Mouse (Mus musculus) thymus, postnatal 0 days (tissue): Measurements from ENCODE around the gene Olfr317. TPM values are rescaled to one million over a fixed set of nuclear protein-coding genes. Genes with fewer than 3 reads are reported as not detected.
A peak's percentile ranks its signal among the peaks of the same experiment; 100 is the strongest.
"Not testable (repeated sequence)": the region's sequence is repeated elsewhere in the genome, so short reads cannot be mapped to it uniquely, and the experiment has no call there.

Experiments
- DNase-seq: peaks from one replicate; pipeline ENCODE4 v3.0.0-alpha.2; 2015; ENCODE audit warnings: low spot score
- polyA plus RNA-seq: library from polyadenylated mRNA; unstranded; fragments of >200 nt; fragmentation: Nextera tagmentation; extraction: Ambion mirVana; gene quantifications from 2 replicates; pipeline ENCODE4 v1.2.1, GENCODE M21; 2015

The Olfr317 gene
- not detected in 2 replicates for polyA plus RNA-seq

DNA sequence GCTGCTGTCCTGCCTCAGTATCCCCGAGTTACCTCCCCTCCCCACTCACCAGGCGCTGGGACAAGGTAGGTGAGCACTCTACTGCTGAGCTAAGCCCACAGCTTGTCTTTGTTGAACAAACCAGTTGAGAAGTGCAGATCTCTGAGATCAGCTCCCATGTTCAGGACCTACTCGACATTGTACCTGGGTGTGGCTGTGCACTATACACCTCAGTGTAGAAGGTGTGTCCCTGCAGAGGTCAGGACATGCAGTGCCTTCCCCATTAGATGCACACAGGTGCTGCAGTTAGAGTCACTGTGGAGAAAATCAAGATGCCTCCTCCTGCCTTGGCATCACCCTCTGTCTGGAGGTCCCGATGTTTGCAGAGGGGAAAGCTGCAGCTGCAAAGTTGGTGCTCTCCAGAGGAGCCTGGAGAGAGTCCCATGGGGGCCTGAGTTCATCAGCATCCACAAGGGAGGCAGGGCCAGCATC, at the start of gene Olfr317:
TSS of gene Olfr317 (minus strand) at position 421 of the 471 bp plus-strand sequence.
- no peak for DNase-seq

- DNase-seq: peak; percentile 46
These were observed 49.3 kb upstream of the Olfr317 start for GRCm38 (mm10) chr11:58788346-58788745.

- peak; percentile 87 for DNase-seq
These were observed 48.6 kb upstream of the Olfr317 start for GRCm38 (mm10) chr11:58787651-58788050.

GRCm38 (mm10) chr11:58784182-58784581, 45.2 kb upstream of the Olfr317 start:
- no peak for DNase-seq

GRCm38 (mm10) chr11:58782480-58783089, 43.6 kb upstream of the Olfr317 start, which contains the start of gene Olfr314:
Olfr314 (plus strand) TSS chr11:58782952.
- peak; percentile 22 for DNase-seq

GRCm38 (mm10) chr11:58772888-58773287, 33.9 kb upstream of the Olfr317 start, which contains the start of gene Olfr315:
Olfr315 (plus strand) TSS chr11:58773188.
- no peak for DNase-seq

- DNase-seq: no peak
These were observed 13.4 kb upstream of the Olfr317 start, which contains the start of gene Olfr316 for GRCm38 (mm10) chr11:58752434-58752833. Olfr316 (plus strand) TSS chr11:58752734.

- not testable (repeated sequence) for DNase-seq
These were observed 12.1 kb upstream of the Olfr317 start for GRCm38 (mm10) chr11:58751096-58751495.

- no peak for DNase-seq
These were observed 5.6 kb downstream of the Olfr317 start for GRCm38 (mm10) chr11:58733372-58733771.

DNA sequence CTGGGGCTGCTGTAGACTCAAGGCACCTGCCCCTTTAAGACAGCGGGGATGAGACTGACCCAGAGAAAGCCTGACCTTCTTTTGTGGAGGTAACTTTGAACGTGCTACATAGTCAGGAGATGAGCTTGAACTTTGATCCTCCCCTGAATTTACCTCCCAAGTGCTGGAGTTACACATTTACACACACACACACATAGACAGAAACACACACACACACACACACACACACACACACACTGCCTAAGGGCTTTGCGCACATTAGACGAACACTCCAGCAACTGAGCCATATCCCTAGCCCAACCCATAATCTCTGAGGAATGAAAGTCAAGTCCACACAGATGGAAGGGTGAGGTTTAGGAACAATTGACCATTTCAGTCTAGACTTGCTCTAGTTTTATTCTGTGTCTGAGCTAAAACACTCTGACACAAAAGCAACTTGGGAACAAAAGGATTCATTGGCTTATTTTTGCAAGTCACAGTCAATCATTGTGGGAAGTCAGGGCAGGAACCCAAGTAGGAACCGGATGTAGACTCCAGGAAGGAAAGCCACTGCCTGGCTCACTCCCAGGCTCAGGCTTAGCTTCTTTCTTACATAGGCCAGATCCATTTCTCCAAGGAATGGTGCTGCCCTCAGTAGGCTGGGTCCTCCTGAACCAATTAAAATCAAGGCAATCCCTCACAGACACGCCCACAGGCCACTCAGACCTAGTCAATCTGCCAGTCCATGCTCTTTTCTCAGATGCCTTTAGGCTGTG, 10.9 kb downstream of the Olfr317 start:
- not testable (repeated sequence) for DNase-seq

DNA sequence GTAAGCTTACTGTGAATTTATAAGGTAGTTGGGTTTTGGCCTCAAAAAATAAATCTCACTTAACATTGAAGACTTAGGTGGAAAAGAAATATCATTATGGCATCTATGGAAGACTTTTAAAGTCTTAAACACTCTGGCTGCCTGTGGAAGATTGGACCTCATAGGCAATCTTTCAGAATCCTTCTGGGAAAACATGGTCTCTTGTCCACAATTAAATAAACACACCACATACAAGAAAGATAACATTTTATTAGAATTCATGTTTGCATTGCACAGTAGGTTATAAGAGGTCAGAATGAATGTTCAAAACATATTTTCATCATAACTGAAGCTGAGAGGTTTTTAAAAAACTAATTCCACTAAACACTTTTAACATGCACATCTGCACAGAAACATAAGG, 15.1 kb downstream of the Olfr317 start, which contains the start of gene Olfr318:
TSS of gene Olfr318 (minus strand) at position 101 of the 400 bp plus-strand sequence.
- DNase-seq: no peak

GRCm38 (mm10) chr11:58719701-58720100, 19.3 kb downstream of the Olfr317 start:
- no peak for DNase-seq

GRCm38 (mm10) chr11:58717723-58718122, 21.3 kb downstream of the Olfr317 start:
- DNase-seq: not testable (repeated sequence)

GRCm38 (mm10) chr11:58709086-58709485, 29.9 kb downstream of the Olfr317 start:
- DNase-seq: no peak

DNA sequence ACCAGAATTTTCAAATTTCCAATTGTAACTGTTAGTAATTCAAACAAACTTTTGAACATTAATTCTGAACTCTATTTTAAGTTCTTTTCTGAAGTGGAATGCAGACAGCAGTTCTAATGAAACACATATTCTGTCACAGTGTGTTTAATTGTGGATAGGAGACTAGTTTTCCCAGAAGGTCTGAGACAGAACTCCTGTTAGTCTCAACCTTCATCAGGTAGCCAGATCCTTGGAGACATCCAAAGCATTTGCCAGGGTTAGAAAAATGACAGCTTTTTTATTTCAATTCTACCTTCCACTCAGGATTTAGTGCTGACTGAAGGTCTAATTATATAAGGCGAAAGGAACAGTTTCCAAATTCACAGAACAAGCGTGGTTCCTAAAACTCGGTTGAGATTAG, 40.1 kb downstream of the Olfr317 start, which contains the start of gene Olfr319:
TSS of gene Olfr319 (plus strand) at position 301 of the 400 bp plus-strand sequence.
- DNase-seq: no peak

Other genes with a start within 250 kb of the Olfr317 start
- gene Olfr332, start 246.7 kb downstream of the Olfr317 start, polyA plus RNA-seq: not detected in 2 replicates
- gene Olfr331, start 236.6 kb downstream of the Olfr317 start, polyA plus RNA-seq: not detected in 2 replicates
- 0.13 TPM in 1 of 2 replicates, not detected in the other for gene Olfr330, start 204.4 kb downstream of the Olfr317 start, polyA plus RNA-seq
- 0.09 TPM in 1 of 2 replicates, not detected in the other for gene Olfr329-ps, start 192.8 kb downstream of the Olfr317 start, polyA plus RNA-seq
- 0.06 TPM in 1 of 2 replicates, not detected in the other for gene Olfr328, start 183.6 kb downstream of the Olfr317 start, polyA plus RNA-seq
- not detected in 2 replicates for gene Olfr224, start 168.7 kb downstream of the Olfr317 start, polyA plus RNA-seq
- gene Olfr325, start 161.5 kb downstream of the Olfr317 start, polyA plus RNA-seq: not detected in 2 replicates
- gene Olfr324, start 144.1 kb downstream of the Olfr317 start, polyA plus RNA-seq: not detected in 2 replicates
- 0.95 and 1.0 TPM in 2 replicates for gene 2210407C18Rik, start 123.1 kb downstream of the Olfr317 start, polyA plus RNA-seq
- not detected in 2 replicates for gene Olfr323, start 108.7 kb downstream of the Olfr317 start, polyA plus RNA-seq
- not detected in 2 replicates for gene Trim58, start 98.7 kb downstream of the Olfr317 start, polyA plus RNA-seq
- not detected in 2 replicates for gene Olfr322, start 80.4 kb downstream of the Olfr317 start, polyA plus RNA-seq
- not detected in 2 replicates for gene Olfr320, start 58.1 kb downstream of the Olfr317 start, polyA plus RNA-seq
- not detected in 2 replicates for gene Olfr319, start 40.0 kb downstream of the Olfr317 start, polyA plus RNA-seq
- not detected in 2 replicates for gene Olfr318, start 15.2 kb downstream of the Olfr317 start, polyA plus RNA-seq
- not detected in 2 replicates for gene Olfr316, start 13.5 kb upstream of the Olfr317 start, polyA plus RNA-seq
- gene Olfr315, start 34.0 kb upstream of the Olfr317 start, polyA plus RNA-seq: not detected in 2 replicates
- not detected in 2 replicates for gene Olfr314, start 43.7 kb upstream of the Olfr317 start, polyA plus RNA-seq
- gene Fam183b, start 62.7 kb upstream of the Olfr317 start, polyA plus RNA-seq: 1.5 and 2.2 TPM in 2 replicates
- gene Olfr313, start 75.8 kb upstream of the Olfr317 start, polyA plus RNA-seq: 0.06 and 0.08 TPM in 2 replicates
- gene Olfr312, start 90.0 kb upstream of the Olfr317 start, polyA plus RNA-seq: 0.03 TPM in 1 of 2 replicates, not detected in the other
- gene Olfr311, start 100.0 kb upstream of the Olfr317 start, polyA plus RNA-seq: not detected in 2 replicates
- 19.2 and 20.6 TPM in 2 replicates for gene Gm12258, start 107.9 kb upstream of the Olfr317 start, polyA plus RNA-seq
- 7.7 and 9.0 TPM in 2 replicates for gene 2810021J22Rik, start 128.0 kb upstream of the Olfr317 start, polyA plus RNA-seq
- 6.1 and 7.9 TPM in 2 replicates for gene Zfp39, start 165.0 kb upstream of the Olfr317 start, polyA plus RNA-seq
- 0.09 TPM in 1 of 2 replicates, not detected in the other for gene Btnl10, start 178.7 kb upstream of the Olfr317 start, polyA plus RNA-seq
- gene Rnf187, start 199.7 kb upstream of the Olfr317 start, polyA plus RNA-seq: 245 and 268 TPM in 2 replicates
- 50.8 and 57.5 TPM in 2 replicates for gene Hist3h2ba, start 209.7 kb upstream of the Olfr317 start, polyA plus RNA-seq
- 52.3 and 52.8 TPM in 2 replicates for gene Hist3h2a, start 215.5 kb upstream of the Olfr317 start, polyA plus RNA-seq
- 0.29 and 0.44 TPM in 2 replicates for gene Trim17, start 215.5 kb upstream of the Olfr317 start, polyA plus RNA-seq
- 49.6 and 54.0 TPM in 2 replicates for gene Trim11, start 238.9 kb upstream of the Olfr317 start, polyA plus RNA-seq